Mouse (Mus musculus) liver, embryonic 11.5 days (tissue): ENCODE measurements at regions not wholly inside any gene's neighbourhood (a gene's known extent, or its start where the extent isn't known, plus 50 kb on each side); places are given as distances from the start of the nearest gene placed in this dataset.

ENCODE experiments used
- ATAC-seq: fragments of 200-750 bp; cut with Nextera tagmentation; replicated peaks from 2 replicates; pipeline ENCODE4 v1.8.0; 2017; ENCODE audit warnings: moderate number of reproducible peaks, mild to moderate bottlenecking, moderate TSS enrichment, moderate library complexity; ENCODE audit not compliant: low FRiP score
- DNase-seq: peaks from one replicate; pipeline ENCODE4 v3.0.0-alpha.2; 2017; ENCODE audit warnings: low spot score
- H3K27ac ChIP-seq: fragments of 300-500 bp; sonication (generic); 2 replicates; pipeline ENCODE4 v1.5.1; 2014; ENCODE audit warnings: mild to moderate bottlenecking, low read depth, low read length, control low read depth
- H3K27me3 ChIP-seq: fragments of 300-500 bp; sonication (generic); replicated peaks from 2 replicates; pipeline ENCODE4 v1.6.1; 2014; ENCODE audit warnings: low read length, mixed read lengths; ENCODE audit not compliant: control insufficient read depth, insufficient read depth
- H3K36me3 ChIP-seq: fragments of 300-500 bp; sonication (generic); 2 replicates; pipeline ENCODE4 v1.6.1; 2014; ENCODE audit warnings: mild to moderate bottlenecking, low read length, moderate library complexity, mixed read lengths; ENCODE audit not compliant: control insufficient read depth, insufficient read depth
- H3K4me1 ChIP-seq: fragments of 300-500 bp; sonication (generic); replicated peaks from 2 replicates; pipeline ENCODE4 v1.6.1; 2014; ENCODE audit warnings: low read length, mixed read lengths; ENCODE audit not compliant: control insufficient read depth, insufficient read depth
- H3K4me2 ChIP-seq: fragments of 300-500 bp; sonication (generic); 2 replicates; pipeline ENCODE4 v1.6.1; 2014; ENCODE audit warnings: mild to moderate bottlenecking, control low read depth, moderate library complexity
- H3K4me3 ChIP-seq: fragments of 300-500 bp; sonication (generic); 2 replicates; pipeline ENCODE4 v1.5.1; 2014; ENCODE audit warnings: low read depth, low read length, control low read depth
- H3K9ac ChIP-seq: fragments of 300-500 bp; sonication (generic); 2 replicates; pipeline ENCODE4 v1.6.1; 2014; ENCODE audit warnings: low read depth, low read length, control low read depth
- H3K9me3 ChIP-seq: fragments of 300-500 bp; sonication (generic); 2 replicates; pipeline ENCODE4 v1.6.1; 2016; ENCODE audit warnings: low read length, inconsistent platforms, mixed read lengths; ENCODE audit not compliant: control insufficient read depth
- WGBS: fragments of 180-500 bp; shearing (Covaris S2); extraction: QIAGEN DNeasy Blood & Tissue Kit; methylation state at CpG from one replicate; pipeline ENCODE4 v1.1.7; 2014; 5-methylcytosine and 5-hydroxymethylcytosine counted together

- Histone ChIP-seq H3K4me2 (no peak overlapping the region), H3K36me3 (no peaks in the 10 kb centered on the region), H3K9ac (no peak overlapping the region), H3K27ac (no peak overlapping the region), H3K27me3 (no peaks in the 10 kb centered on the region), H3K9me3 (no peaks in the 10 kb centered on the region), H3K4me3 (no peak overlapping the region), H3K4me1 (no peaks in the 10 kb centered on the region; the same call in 1 of the 2 replicates)
- ATAC-seq (no peak), DNase-seq (no peak)
- WGBS = 66% methylated on average over 5 of the region's 5 CpGs
Observed at GRCm38 (mm10) chr9:35336701-35337055, 69.0 kb downstream of the Rpusd4 start.

DNA sequence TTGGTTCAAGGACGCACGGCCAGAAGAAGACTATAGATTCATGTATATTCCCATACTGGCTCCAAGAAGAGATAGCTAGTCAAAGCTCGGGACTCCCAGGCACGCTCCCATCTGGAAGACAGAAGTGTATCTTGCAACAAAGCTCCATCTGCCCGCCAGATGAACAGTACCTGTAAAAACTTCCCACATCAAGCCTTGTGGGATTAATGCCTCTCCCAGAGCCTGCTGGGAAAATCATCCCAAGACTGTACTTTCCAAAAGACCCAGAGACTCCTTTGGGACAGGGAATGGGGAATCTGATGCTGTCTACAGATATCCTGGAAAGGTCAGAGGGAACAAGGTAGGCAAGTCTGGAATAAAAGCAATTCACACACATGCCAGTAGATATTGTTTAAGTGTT lies 71.2 kb downstream of the Rpusd4 start:
- no peaks in the 10 kb centered on the region for H3K36me3 ChIP-seq
- no peak overlapping the region for H3K4me2 ChIP-seq
- no peaks in the 10 kb centered on the region for H3K9me3 ChIP-seq
- H3K9ac ChIP-seq = no peak overlapping the region
- DNase-seq (no peak), ATAC-seq (no peak)
- 74% methylated on average over 5 of the region's 5 CpGs for WGBS
- H3K4me3 ChIP-seq = no peak overlapping the region
- no peak overlapping the region for H3K27ac ChIP-seq
- no peaks in the 10 kb centered on the region; the same call in 1 of the 2 replicates for H3K4me1 ChIP-seq
- H3K27me3 ChIP-seq = no peaks in the 10 kb centered on the region

DNA sequence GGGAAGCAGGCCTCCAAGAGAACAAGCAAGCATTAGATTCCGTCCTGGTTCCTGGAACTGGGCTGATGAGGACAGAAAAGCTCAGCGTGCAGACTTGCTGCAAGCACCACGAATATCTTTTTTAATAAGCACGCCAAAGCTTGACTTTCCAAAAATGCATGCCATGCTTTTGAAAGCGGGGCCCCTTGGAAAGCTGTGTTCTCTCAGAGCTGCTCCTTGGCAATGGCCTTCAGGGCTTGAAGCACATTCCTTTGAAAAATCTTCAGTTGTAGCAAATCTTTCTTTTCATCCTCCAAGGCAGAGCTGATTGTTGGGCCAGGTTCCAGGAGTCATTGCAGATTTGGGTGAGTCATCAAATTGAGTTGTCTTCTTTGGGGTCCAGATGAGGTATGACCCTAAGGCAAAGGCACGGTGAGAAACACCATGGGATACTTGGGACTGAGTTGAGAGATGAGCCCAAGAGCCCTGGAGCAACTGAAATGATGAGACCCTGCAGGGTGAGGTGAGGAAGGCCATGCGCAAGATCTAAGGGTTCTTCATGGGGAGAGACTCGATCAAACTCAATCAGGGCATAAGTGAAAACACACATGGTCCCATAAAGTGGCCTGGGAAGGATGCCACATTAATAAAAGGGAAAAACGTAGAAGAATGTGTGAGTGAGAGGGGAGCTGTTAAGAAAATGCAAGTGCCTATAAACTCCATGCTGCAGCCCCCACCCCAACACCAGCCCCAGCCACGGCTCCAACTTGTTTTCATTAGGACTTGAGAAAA lies 72.0 kb downstream of the Rpusd4 start:
- H3K9me3 ChIP-seq = no peaks in the 10 kb centered on the region
- no peak overlapping the region for H3K9ac ChIP-seq
- no peak overlapping the region for H3K4me3 ChIP-seq
- H3K4me2 ChIP-seq = no peak overlapping the region
- H3K27me3 ChIP-seq = no peaks in the 10 kb centered on the region
- 82% methylated on average over 10 of the region's 10 CpGs for WGBS
- no peaks in the 10 kb centered on the region for H3K36me3 ChIP-seq
- no peak overlapping the region for H3K27ac ChIP-seq
- no peak for ATAC-seq
- DNase-seq = no peak
- H3K4me1 ChIP-seq = no peaks in the 10 kb centered on the region; the same call in 1 of the 2 replicates

- H3K4me3 ChIP-seq = no peak overlapping the region
- 75% methylated on average over 4 of the region's 4 CpGs for WGBS
- no peaks in the 10 kb centered on the region for H3K9me3 ChIP-seq
- peaks cover 3% of the 10 kb centered on the region; the same call in 1 of the 2 replicates for H3K4me1 ChIP-seq
- no peak overlapping the region for H3K27ac ChIP-seq
- ATAC-seq = no peak
- H3K27me3 ChIP-seq = no peaks in the 10 kb centered on the region
- H3K9ac ChIP-seq = no peak overlapping the region
- H3K36me3 ChIP-seq = no peaks in the 10 kb centered on the region
- no peak for DNase-seq
- no peak overlapping the region for H3K4me2 ChIP-seq
Observed at GRCm38 (mm10) chr9:35340263-35340573, 72.6 kb downstream of the Rpusd4 start.

DNA sequence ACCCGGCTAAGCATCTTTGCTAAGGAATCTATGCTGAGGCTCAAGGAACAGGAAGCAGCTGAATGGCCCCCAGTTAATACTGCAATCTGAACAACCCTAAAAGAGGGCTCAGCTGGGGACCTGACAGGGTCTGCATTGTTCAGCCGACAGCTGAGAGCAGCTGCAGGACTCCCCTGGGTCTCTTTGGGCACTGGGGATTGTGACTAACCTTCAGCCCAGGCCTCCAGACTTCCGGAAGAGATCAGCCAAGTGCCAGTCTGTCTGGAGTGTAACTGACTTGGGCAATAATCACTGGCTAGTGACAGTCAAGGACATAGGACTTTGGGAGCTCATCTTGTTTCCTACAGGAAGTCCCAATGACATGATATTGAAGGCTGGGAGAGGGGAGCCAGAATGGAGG lies 73.1 kb downstream of the Rpusd4 start:
- H3K27ac ChIP-seq = no peak overlapping the region

DNA sequence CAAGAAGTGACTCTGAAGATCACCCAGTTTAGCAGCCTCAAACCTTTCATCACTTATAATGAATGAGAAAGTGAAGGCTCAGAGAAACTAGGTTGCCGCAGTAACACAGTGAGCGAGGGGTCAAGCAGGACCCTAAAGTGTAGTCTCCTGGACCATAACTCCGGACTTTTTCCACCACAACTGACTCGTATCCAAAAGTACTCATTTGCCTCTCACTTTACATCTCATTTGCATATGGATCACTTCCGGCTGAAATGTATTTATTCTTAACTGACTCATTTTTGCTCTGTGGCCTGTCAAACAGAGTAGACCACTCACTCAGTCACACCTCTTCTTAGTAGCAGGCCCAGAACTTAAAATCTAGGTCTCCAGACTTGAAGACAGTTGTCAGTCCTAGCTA lies 73.7 kb downstream of the Rpusd4 start:
- WGBS = 76% methylated on average over 5 of the region's 5 CpGs

More for the DNA sequence above, 73.1 kb downstream of the Rpusd4 start:
- Histone ChIP-seq H3K9ac (no peak overlapping the region), H3K4me1 (0 out of 2 replicates have a peak, but pooled peaks cover 3% of the 10 kb centered on the region), H3K27me3 (no peaks in the 10 kb centered on the region), H3K4me3 (no peak overlapping the region), H3K36me3 (no peaks in the 10 kb centered on the region), H3K4me2 (no peak overlapping the region), H3K9me3 (no peaks in the 10 kb centered on the region)
- DNase-seq (no peak), ATAC-seq (no peak)
- WGBS = 46% methylated on average over 3 of the region's 3 CpGs

DNA sequence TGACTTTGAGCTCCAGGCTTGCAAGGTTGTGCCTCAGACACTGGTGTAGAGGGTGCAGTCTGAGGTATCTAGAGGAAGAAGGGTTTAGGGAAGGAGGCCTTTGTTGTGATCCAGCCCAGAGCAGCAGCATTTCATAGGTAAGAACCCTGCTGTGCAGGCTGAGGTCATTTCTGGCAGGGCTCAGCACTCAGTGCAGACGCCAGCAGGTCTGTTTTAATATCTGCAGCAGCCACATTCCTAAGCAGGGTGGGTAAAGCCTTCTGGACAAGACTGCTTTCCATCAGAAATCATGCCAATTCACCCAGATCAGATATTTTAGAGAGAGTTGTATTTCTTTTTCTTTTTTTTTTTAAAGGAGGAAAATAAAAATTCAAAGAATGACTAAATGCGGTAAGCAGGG lies 74.8 kb downstream of the Rpusd4 start:
- H3K4me1 ChIP-seq = 0 out of 2 replicates have a peak, but pooled peaks cover 3% of the 10 kb centered on the region
- H3K36me3 ChIP-seq = no peaks in the 10 kb centered on the region
- H3K27ac ChIP-seq = no peak overlapping the region
- H3K4me3 ChIP-seq = no peak overlapping the region
- H3K27me3 ChIP-seq = no peaks in the 10 kb centered on the region
- no peak overlapping the region for H3K4me2 ChIP-seq
- ATAC-seq = no peak
- WGBS = 54% methylated on average over 2 of the region's 2 CpGs
- no peak for DNase-seq
- H3K9me3 ChIP-seq = no peaks in the 10 kb centered on the region
- no peak overlapping the region for H3K9ac ChIP-seq

More for the DNA sequence above, 73.7 kb downstream of the Rpusd4 start:
- 0 out of 2 replicates have a peak, but pooled peaks cover 3% of the 10 kb centered on the region for H3K4me1 ChIP-seq
- no peak overlapping the region for H3K4me3 ChIP-seq
- H3K36me3 ChIP-seq = no peaks in the 10 kb centered on the region
- no peaks in the 10 kb centered on the region for H3K27me3 ChIP-seq
- no peak overlapping the region for H3K9ac ChIP-seq
- ATAC-seq = no peak
- H3K4me2 ChIP-seq = no peak overlapping the region
- no peaks in the 10 kb centered on the region for H3K9me3 ChIP-seq
- H3K27ac ChIP-seq = no peak overlapping the region
- DNase-seq = no peak

DNA sequence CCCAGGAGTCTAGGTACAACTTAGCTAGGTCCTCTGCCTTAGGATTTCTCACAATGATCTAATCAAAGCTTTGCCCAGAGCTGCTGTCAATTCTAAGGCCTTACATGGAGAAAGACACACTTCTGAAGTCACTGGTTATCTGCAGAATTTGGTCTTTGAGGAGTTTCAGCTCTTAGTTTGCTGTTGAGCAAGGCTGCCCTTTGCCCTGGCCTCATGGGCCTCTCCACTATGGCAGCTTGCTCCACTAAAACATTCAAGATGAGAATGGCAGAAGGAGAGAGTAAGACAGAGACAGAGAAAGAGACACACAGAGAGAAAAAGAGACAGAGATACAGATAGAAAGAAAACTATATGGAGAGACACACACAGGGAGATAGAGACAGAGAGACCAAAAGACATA lies 75.7 kb downstream of the Rpusd4 start:
- H3K36me3 ChIP-seq = no peaks in the 10 kb centered on the region
- no peak overlapping the region for H3K4me2 ChIP-seq
- H3K27ac ChIP-seq = no peak overlapping the region
- no peak overlapping the region for H3K4me3 ChIP-seq
- ATAC-seq (no peak), DNase-seq (no peak)
- H3K9me3 ChIP-seq = no peaks in the 10 kb centered on the region
- 0 out of 2 replicates have a peak, but pooled peaks cover 3% of the 10 kb centered on the region for H3K4me1 ChIP-seq
- no peaks in the 10 kb centered on the region for H3K27me3 ChIP-seq
- no peak overlapping the region for H3K9ac ChIP-seq

DNA sequence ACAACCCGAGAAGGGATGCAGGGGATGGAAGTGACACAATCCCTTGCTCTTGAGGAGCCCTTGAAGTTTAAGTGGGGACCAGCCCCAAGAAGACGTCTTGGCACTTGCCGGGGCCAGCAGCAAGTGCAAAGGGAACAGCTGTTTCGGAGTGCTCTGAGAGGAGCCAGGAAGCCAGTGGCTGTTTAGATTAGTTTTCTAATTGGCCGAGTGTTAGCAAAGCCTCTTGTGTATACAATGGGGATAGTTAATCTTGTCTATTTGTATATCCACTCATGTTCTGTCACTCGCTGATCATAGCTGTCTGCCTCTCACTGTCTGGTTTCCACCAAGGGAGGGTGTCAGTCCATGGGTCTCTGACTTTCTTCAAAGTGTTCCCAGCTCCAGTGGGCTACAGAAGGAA lies 76.6 kb upstream of the Cdon start:
- Histone ChIP-seq H3K4me3 (no peak overlapping the region), H3K4me2 (no peak overlapping the region), H3K36me3 (no peaks in the 10 kb centered on the region), H3K9me3 (no peaks in the 10 kb centered on the region), H3K27ac (no peak overlapping the region), H3K4me1 (0 out of 2 replicates have a peak, but pooled peaks cover 3% of the 10 kb centered on the region), H3K27me3 (no peaks in the 10 kb centered on the region), H3K9ac (no peak overlapping the region)
- WGBS = 37% methylated on average over 6 of the region's 6 CpGs
- 0 out of 2 replicates have a peak, but pooled peaks have one; percentile 26 for ATAC-seq
- no peak for DNase-seq
